Mouse (Mus musculus): ENCODE measurements around the gene Tpst2. TPM values are rescaled to one million over a fixed set of nuclear protein-coding genes. Genes with fewer than 3 reads are reported as not detected.
"Not testable (repeated sequence)": the region's sequence is repeated elsewhere in the genome, so short reads cannot be mapped to it uniquely, and the experiment has no call there.

Tpst2 gene
- polyA plus RNA-seq, 1 experiment from 2014 or later: 41.2 TPM

GRCm38 (mm10) chr5:112319343-112319742 is 42.9 kb downstream of the Tpst2 start:
- not testable (repeated sequence) for H3K27ac ChIP-seq; H3K27me3 ChIP-seq (ENCODE audit: insufficient read depth, poor library complexity, severe bottlenecking); H3K36me3 ChIP-seq; DNase-seq (ENCODE audit: low spot score); H3K4me3 ChIP-seq; H3K9me3 ChIP-seq
- peaks cover 13% of the 10 kb centered on the region for H3K4me1 ChIP-seq
- WGBS: 40% methylated on average over 2 of the region's 2 CpGs

GRCm38 (mm10) chr5:112320379-112320778 is 43.9 kb downstream of the Tpst2 start:
- peaks cover 5% of the 10 kb centered on the region; the same call in 1 of the 2 replicates for H3K36me3 ChIP-seq
- no peaks in the 10 kb centered on the region for H3K27me3 ChIP-seq (ENCODE audit: insufficient read depth, poor library complexity, severe bottlenecking)
- H3K4me3 ChIP-seq: no peak overlapping the region
- no peaks in the 10 kb centered on the region for H3K9me3 ChIP-seq
- no peak for DNase-seq (ENCODE audit: low spot score)
- H3K4me1 ChIP-seq: peaks cover 23% of the 10 kb centered on the region
- no peak overlapping the region for H3K27ac ChIP-seq
- WGBS: 75% methylated on average over 5 of the region's 5 CpGs

DNA sequence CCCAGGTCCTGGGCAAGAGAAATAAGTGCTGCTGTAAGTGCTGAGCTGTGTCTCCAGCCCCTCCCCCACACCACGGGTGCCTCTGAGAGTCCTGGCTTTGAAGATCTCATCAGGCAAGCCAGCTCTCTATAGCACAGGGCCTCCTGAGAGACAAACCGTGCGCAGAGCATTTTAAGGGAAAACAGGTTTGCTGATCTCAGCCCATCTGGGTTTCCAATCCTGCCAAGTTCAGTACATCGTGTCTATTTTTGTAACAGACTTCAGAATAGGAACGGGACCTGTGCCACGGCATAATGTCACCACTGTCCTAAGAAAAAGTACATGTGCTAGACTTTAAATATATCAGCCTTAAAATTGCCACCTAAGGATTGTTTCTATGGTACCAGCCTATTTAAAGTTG is 44.4 kb downstream of the Tpst2 start:
- DNase-seq (ENCODE audit: low spot score): no peak
- H3K9me3 ChIP-seq: no peaks in the 10 kb centered on the region
- no peak overlapping the region for H3K4me3 ChIP-seq
- no peak overlapping the region for H3K27ac ChIP-seq
- WGBS: 67% methylated on average over 6 of the region's 6 CpGs
- no peaks in the 10 kb centered on the region for H3K27me3 ChIP-seq (ENCODE audit: insufficient read depth, poor library complexity, severe bottlenecking)
- no peaks in the 10 kb centered on the region for H3K36me3 ChIP-seq
- H3K4me1 ChIP-seq: peaks cover 28% of the 10 kb centered on the region

- Histone ChIP-seq H3K27ac (no peak overlapping the region), H3K4me1 (peaks cover 28% of the 10 kb centered on the region), H3K36me3 (no peaks in the 10 kb centered on the region), H3K4me3 (no peak overlapping the region), H3K27me3 (ENCODE audit: insufficient read depth, poor library complexity, severe bottlenecking) (no peaks in the 10 kb centered on the region), H3K9me3 (no peaks in the 10 kb centered on the region)
- 75% methylated on average over 4 of the region's 4 CpGs for WGBS
- DNase-seq (ENCODE audit: low spot score): no peak
These were observed 44.9 kb downstream of the Tpst2 start for GRCm38 (mm10) chr5:112321376-112321775.

DNA sequence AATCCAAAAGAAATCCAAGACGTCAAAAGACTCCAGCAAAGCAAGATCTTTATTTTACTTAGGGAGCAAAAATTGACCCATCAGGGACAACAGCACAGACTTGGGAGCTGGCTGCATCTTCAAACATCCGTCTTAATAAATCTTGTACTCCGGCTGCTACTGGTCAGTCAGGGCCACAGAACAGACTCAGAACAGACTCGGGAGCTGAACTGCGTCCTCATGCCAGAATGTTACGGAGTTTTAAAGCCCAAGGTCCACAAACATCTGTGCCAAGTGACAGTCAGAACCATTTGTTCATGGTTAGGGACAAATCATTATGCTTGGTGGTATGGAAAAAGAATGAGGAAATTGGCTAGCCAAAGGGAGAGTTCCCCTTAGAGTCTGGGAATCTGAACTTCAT is 46.8 kb downstream of the Tpst2 start:
- Histone ChIP-seq H3K4me1 (peaks cover 27% of the 10 kb centered on the region), H3K27me3 (ENCODE audit: insufficient read depth, poor library complexity, severe bottlenecking) (no peaks in the 10 kb centered on the region), H3K4me3 (no peak overlapping the region), H3K27ac (no peak overlapping the region), H3K9me3 (no peaks in the 10 kb centered on the region), H3K36me3 (peaks cover 6% of the 10 kb centered on the region)
- WGBS: 87% methylated on average over 6 of the region's 6 CpGs
- DNase-seq (ENCODE audit: low spot score): no peak

GRCm38 (mm10) chr5:112324637-112325545 is 48.4 kb downstream of the Tpst2 start:
- Histone ChIP-seq H3K4me1 (peaks cover 27% of the 10 kb centered on the region), H3K27ac (peak overlapping the region; percentile 87), H3K27me3 (ENCODE audit: insufficient read depth, poor library complexity, severe bottlenecking) (no peaks in the 10 kb centered on the region), H3K4me3 (peak overlapping the region; percentile 99), H3K9me3 (no peaks in the 10 kb centered on the region), H3K36me3 (peaks cover 21% of the 10 kb centered on the region)
- 22% methylated on average over 24 of the region's 24 CpGs for WGBS
- peak; percentile 85 for DNase-seq (ENCODE audit: low spot score)

DNA sequence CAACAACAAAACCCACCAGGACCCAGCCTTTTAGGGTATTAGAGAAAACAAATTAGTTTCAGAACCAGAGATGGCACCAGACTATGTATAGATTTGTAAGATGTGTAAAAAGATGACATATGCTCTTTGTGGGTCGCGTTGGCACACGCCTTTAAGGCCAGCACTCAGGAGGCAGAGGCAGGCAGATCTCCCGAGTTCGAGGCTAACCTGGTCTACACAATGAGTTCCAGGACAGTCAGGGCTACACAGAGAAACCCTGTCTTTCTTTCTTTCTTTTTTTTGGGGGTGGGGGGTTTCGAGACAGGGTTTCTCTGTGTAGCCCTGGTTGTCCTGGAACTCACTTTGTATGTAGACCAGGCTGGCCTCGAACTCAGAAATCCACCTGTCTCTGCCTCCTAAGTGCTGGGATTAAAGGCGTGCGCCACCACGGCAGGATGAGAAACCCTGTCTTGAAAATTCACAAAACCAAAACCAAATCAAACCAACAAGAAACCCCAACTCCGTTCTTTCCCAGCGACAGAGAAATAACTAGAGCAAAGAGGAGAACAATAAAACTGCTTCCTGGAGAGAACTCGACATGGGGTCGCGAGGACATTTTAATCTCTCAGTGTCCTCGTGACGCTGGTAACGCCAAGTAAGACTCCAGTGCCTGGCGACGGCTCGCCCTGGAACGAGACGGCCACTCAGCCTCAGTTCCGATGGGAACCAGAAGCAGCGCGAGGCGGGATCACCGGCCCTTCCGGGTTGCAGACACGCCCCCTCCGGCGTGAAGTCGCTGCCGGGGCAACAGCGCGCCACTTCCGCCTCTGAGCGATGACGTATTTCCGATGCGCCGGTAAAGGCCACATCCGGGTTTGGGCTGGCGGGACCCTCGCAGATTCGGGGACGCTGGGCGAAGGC is 49.3 kb downstream of the Tpst2 start, which contains the start of gene Tfip11:
TSS of gene Tfip11 (plus strand) at position 813 of the 900 bp plus-strand sequence.
- 7% methylated on average over 48 of the region's 48 CpGs for WGBS
- Histone ChIP-seq H3K27me3 (ENCODE audit: insufficient read depth, poor library complexity, severe bottlenecking) (no peaks in the 10 kb centered on the region), H3K4me3 (peak within 1 kb of the TSS; percentile 99), H3K36me3 (peaks cover 30% of the 10 kb centered on the region), H3K9me3 (no peaks in the 10 kb centered on the region), H3K27ac (peak within 1 kb of the TSS; percentile 87), H3K4me1 (peaks cover 24% of the 10 kb centered on the region)
- peak; percentile 96 for DNase-seq (ENCODE audit: low spot score)

DNA sequence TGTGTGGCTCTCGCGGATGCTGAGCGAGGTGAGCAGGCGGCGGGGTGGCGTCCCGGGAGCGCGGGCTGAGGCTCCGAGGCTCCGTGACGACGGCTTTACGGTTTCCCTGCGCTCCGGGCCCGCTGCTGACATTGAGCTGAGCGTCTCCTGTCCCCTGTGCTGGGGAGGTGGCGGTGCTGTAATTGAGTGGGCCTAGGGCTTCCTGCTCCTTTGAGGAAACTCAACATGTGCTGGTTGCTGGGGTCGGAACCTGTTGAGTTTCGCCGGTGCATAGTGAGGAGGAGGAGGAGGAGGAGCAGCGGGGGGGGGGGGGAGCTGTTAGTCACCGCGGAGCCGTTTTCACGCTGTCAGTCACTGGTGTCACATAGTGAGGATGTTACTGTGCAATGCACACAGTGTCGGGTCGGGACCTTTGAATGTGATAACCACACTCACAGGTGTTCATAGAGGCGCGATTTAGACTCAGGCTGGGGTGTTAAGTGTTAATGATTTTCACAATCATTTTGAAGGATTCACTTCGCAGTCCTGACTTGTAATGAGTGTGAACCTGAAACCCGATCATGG is 50.0 kb downstream of the Tpst2 start:
- peak overlapping the region; percentile 99 for H3K4me3 ChIP-seq

GRCm38 (mm10) chr5:112327854-112328253 is 51.4 kb downstream of the Tpst2 start:
- WGBS: 91% methylated on average over 15 of the region's 15 CpGs
- H3K4me1 ChIP-seq: peaks cover 24% of the 10 kb centered on the region
- no peaks in the 10 kb centered on the region for H3K9me3 ChIP-seq
- DNase-seq (ENCODE audit: low spot score): no peak
- no peak overlapping the region for H3K4me3 ChIP-seq
- H3K27ac ChIP-seq: no peak overlapping the region
- no peaks in the 10 kb centered on the region for H3K27me3 ChIP-seq (ENCODE audit: insufficient read depth, poor library complexity, severe bottlenecking)
- peaks cover 51% of the 10 kb centered on the region for H3K36me3 ChIP-seq

More for the DNA sequence above, 50.0 kb downstream of the Tpst2 start:
- Histone ChIP-seq H3K27me3 (ENCODE audit: insufficient read depth, poor library complexity, severe bottlenecking) (no peaks in the 10 kb centered on the region), H3K4me1 (peaks cover 24% of the 10 kb centered on the region), H3K36me3 (peaks cover 38% of the 10 kb centered on the region), H3K27ac (peak overlapping the region; percentile 87), H3K9me3 (no peaks in the 10 kb centered on the region)
- WGBS: 1% methylated on average over 33 of the region's 33 CpGs
- DNase-seq (ENCODE audit: low spot score): no peak

DNA sequence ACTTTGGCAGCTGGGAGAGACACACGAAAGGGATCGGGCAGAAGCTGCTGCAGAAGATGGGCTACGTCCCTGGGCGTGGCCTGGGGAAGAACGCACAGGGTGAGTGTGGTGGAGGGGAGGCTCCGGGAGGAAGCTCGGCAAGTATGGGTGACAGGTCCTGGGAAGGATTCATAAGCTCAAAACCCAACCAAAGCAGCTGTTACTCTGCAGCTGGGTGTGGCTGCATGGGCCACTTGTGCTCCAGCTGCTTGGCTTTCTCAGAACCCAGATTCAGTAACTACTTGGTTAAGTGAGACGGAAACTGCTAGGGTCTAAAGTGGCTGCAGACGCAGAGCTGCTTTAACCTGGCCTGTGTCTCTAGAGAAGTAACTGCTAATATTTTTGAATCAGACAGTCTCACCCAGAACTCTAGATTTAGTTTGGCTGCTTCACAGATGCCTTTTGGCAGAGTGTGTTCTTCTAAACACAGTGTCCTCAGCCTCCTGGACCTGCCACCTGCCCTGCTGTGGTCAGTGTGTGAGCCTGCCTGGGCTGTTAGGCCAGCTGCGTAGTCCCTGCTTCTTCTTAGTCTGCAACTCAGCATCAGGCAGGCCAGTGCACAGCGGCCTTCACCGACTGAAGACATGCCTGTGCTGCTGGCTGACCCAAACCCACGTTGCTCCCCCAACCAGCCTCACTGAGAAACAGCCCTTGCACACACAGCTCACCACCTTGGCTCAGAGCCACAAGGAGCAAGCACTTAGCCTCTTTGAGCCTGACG is 53.5 kb downstream of the Tpst2 start:
- no peak overlapping the region for H3K27ac ChIP-seq
- H3K27me3 ChIP-seq (ENCODE audit: insufficient read depth, poor library complexity, severe bottlenecking): no peaks in the 10 kb centered on the region
- no peak for DNase-seq (ENCODE audit: low spot score)
- H3K36me3 ChIP-seq: peaks cover 72% of the 10 kb centered on the region
- no peak overlapping the region for H3K4me3 ChIP-seq
- 91% methylated on average over 14 of the region's 14 CpGs for WGBS
- no peaks in the 10 kb centered on the region for H3K9me3 ChIP-seq
- peaks cover 17% of the 10 kb centered on the region for H3K4me1 ChIP-seq

DNA sequence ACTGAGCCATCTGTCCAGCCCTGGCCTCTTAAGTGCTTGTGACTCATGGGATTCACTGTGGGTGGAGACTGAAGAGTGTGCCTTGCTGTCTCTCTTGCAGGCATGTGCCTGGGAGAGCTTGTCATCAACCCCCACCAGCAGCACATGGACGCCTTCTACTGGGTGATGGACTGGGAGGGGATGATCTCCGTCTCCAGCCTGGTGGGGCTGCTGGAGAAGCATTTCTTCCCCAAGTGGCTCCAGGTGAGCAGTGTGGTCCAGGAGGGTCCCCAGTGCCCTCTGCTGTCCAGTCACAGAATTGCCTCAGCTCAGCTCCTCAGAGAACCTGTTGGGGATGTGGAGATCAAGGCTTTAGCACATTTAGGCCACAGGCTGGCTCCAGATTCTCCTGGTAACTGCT is 59.0 kb downstream of the Tpst2 start:
- DNase-seq (ENCODE audit: low spot score): no peak
- no peaks in the 10 kb centered on the region for H3K4me1 ChIP-seq
- peaks cover 91% of the 10 kb centered on the region for H3K36me3 ChIP-seq
- 34% methylated on average over 2 of the region's 2 CpGs for WGBS
- no peaks in the 10 kb centered on the region for H3K9me3 ChIP-seq
- H3K27ac ChIP-seq: no peak overlapping the region
- H3K4me3 ChIP-seq: no peak overlapping the region
- no peaks in the 10 kb centered on the region for H3K27me3 ChIP-seq (ENCODE audit: insufficient read depth, poor library complexity, severe bottlenecking)

DNA sequence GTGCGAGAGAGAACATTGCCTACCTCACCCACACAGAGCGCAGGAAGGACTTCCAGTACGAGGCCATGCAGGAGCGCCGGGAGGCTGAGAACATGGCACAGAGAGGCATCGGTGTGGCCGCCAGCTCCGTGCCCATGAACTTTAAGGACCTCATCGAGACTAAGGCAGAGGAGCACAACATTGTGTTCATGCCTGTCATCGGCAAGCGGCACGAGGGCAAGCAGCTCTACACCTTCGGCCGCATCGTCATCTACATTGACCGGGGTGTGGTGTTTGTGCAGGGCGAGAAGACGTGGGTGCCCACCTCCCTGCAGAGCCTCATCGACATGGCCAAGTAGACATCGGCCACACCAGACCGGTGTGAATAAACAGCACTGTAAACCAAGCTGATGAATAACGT is 60.5 kb downstream of the Tpst2 start:
- Histone ChIP-seq H3K4me3 (no peak overlapping the region), H3K9me3 (no peaks in the 10 kb centered on the region), H3K27me3 (ENCODE audit: insufficient read depth, poor library complexity, severe bottlenecking) (no peaks in the 10 kb centered on the region), H3K27ac (no peak overlapping the region), H3K36me3 (peaks cover 80% of the 10 kb centered on the region), H3K4me1 (peaks cover 4% of the 10 kb centered on the region)
- WGBS: 95% methylated on average over 22 of the region's 22 CpGs
- no peak for DNase-seq (ENCODE audit: low spot score)
